Mouse (Mus musculus) heart, adult 2 months (tissue): ENCODE data around the gene Gucd1.

Experiments
- CTCF ChIP-seq: fragments of 200-600 bp; IDR thresholded peaks from 2 replicates; pipeline ENCODE4 v1.8.1; 2022; ENCODE audit warnings: antibody characterized with exemption, mild to moderate bottlenecking, moderate library complexity
- EP300 ChIP-seq: fragments of 200-500 bp; IDR thresholded peaks from 2 replicates; pipeline ENCODE4 v1.6.1; 2011; ENCODE audit warnings: low read depth, low read length, control low read depth; ENCODE audit not compliant: insufficient read depth

GRCm38 (mm10) chr10:75473411-75473810 lies 44.4 kb downstream of the Gucd1 start:
- TF ChIP-seq EP300 (no peak), CTCF (no peak)
